Mouse (Mus musculus): Measurements from ENCODE around the gene Adarb2.

Adarb2 gene

GRCm38 (mm10) chr13:8680470-8681129, 477.9 kb downstream of the Adarb2 start:
- DNase-seq (ENCODE audit: low spot score), result no peak

GRCm38 (mm10) chr13:8691448-8691847, 488.8 kb downstream of the Adarb2 start:
- no peak for DNase-seq (ENCODE audit: low spot score)

- DNase-seq (ENCODE audit: low spot score), result no peak
Measured at GRCm38 (mm10) chr13:8692787-8693186, 490.1 kb downstream of the Adarb2 start.

- DNase-seq (ENCODE audit: low spot score), result no peak
Measured at GRCm38 (mm10) chr13:8698451-8698850, 495.8 kb downstream of the Adarb2 start.

- no peak for DNase-seq (ENCODE audit: low spot score)
Measured at GRCm38 (mm10) chr13:8699831-8700230, 497.2 kb downstream of the Adarb2 start.

- DNase-seq (ENCODE audit: low spot score), result no peak
Measured at GRCm38 (mm10) chr13:8700981-8701380, 498.3 kb downstream of the Adarb2 start.

GRCm38 (mm10) chr13:8705296-8705695, 502.6 kb downstream of the Adarb2 start:
- DNase-seq (ENCODE audit: low spot score), result no peak

- DNase-seq (ENCODE audit: low spot score), result no peak
Measured at GRCm38 (mm10) chr13:8713377-8713776, 510.7 kb downstream of the Adarb2 start.

GRCm38 (mm10) chr13:8729972-8730645, 527.4 kb downstream of the Adarb2 start:
- no peak for DNase-seq (ENCODE audit: low spot score)

- no peak for DNase-seq (ENCODE audit: low spot score)
Measured at GRCm38 (mm10) chr13:8737139-8737865, 534.6 kb downstream of the Adarb2 start.

- DNase-seq (ENCODE audit: low spot score), result no peak
Measured at GRCm38 (mm10) chr13:8742792-8743191, 540.1 kb downstream of the Adarb2 start.

- no peak for DNase-seq (ENCODE audit: low spot score)
Measured at GRCm38 (mm10) chr13:8744565-8744964, 541.9 kb downstream of the Adarb2 start.

- DNase-seq (ENCODE audit: low spot score), result no peak
Measured at GRCm38 (mm10) chr13:8745596-8745995, 542.9 kb downstream of the Adarb2 start.

GRCm38 (mm10) chr13:8749451-8749850, 546.8 kb downstream of the Adarb2 start:
- no peak for DNase-seq (ENCODE audit: low spot score)

- DNase-seq (ENCODE audit: low spot score), result no peak
Measured at GRCm38 (mm10) chr13:8760940-8761339, 558.3 kb downstream of the Adarb2 start.

GRCm38 (mm10) chr13:8769654-8770227, 567.1 kb downstream of the Adarb2 start:
- no peak for DNase-seq (ENCODE audit: low spot score)

GRCm38 (mm10) chr13:8770616-8771015, 568.0 kb downstream of the Adarb2 start:
- DNase-seq (ENCODE audit: low spot score), result no peak

- DNase-seq (ENCODE audit: low spot score), result no peak
Measured at GRCm38 (mm10) chr13:8780441-8780840, 577.8 kb downstream of the Adarb2 start.

GRCm38 (mm10) chr13:8782636-8783035, 580.0 kb downstream of the Adarb2 start:
- no peak for DNase-seq (ENCODE audit: low spot score)

- DNase-seq (ENCODE audit: low spot score), result no peak
Measured at GRCm38 (mm10) chr13:8783686-8784307, 581.1 kb downstream of the Adarb2 start.

- DNase-seq (ENCODE audit: low spot score), result no peak
Measured at GRCm38 (mm10) chr13:8784308-8785061, 581.8 kb downstream of the Adarb2 start.

GRCm38 (mm10) chr13:8785185-8785584, 582.5 kb downstream of the Adarb2 start:
- DNase-seq (ENCODE audit: low spot score), result peak; percentile 39
